Mouse (Mus musculus) embryonic facial prominence, embryonic 13.5 days (tissue): ENCODE data around the gene Actr3. TPM values are rescaled to one million over a fixed set of nuclear protein-coding genes. Genes with fewer than 3 reads are reported as not detected.

Experiments
- ATAC-seq: fragments of 200-750 bp; cut with Nextera tagmentation; 2 replicates; pipeline ENCODE4 v1.8.0; 2017; ENCODE audit warnings: low read depth; ENCODE audit not compliant: insufficient number of reproducible peaks, insufficient read depth, low FRiP score, low TSS enrichment
- H3K27ac ChIP-seq: fragments of 300-500 bp; sonication (generic); 2 replicates; pipeline ENCODE4 v1.5.1; 2015; ENCODE audit warnings: moderate library complexity, mild to moderate bottlenecking, inconsistent platforms
- H3K27me3 ChIP-seq: fragments of 300-500 bp; sonication (generic); 2 replicates; pipeline ENCODE4 v1.6.1; 2015; ENCODE audit warnings: mild to moderate bottlenecking, inconsistent platforms
- H3K36me3 ChIP-seq: fragments of 300-500 bp; sonication (generic); 2 replicates; pipeline ENCODE4 v1.6.1; 2015; ENCODE audit warnings: mild to moderate bottlenecking, inconsistent platforms
- H3K4me1 ChIP-seq: fragments of 300-500 bp; sonication (generic); 2 replicates; pipeline ENCODE4 v1.6.1; 2015; ENCODE audit warnings: inconsistent platforms
- H3K4me2 ChIP-seq: fragments of 300-500 bp; sonication (generic); 2 replicates; pipeline ENCODE4 v1.6.1; 2015; ENCODE audit warnings: moderate library complexity, mild to moderate bottlenecking, inconsistent platforms
- H3K4me3 ChIP-seq: fragments of 300-500 bp; sonication (generic); 2 replicates; pipeline ENCODE4 v1.5.1; 2015; ENCODE audit warnings: mild to moderate bottlenecking, inconsistent platforms
- H3K9ac ChIP-seq: fragments of 300-500 bp; sonication (generic); 2 replicates; pipeline ENCODE4 v1.6.1; 2015; ENCODE audit warnings: mild to moderate bottlenecking, inconsistent platforms
- H3K9me3 ChIP-seq: fragments of 300-500 bp; sonication (generic); 2 replicates; pipeline ENCODE4 v1.6.1; 2016; ENCODE audit warnings: inconsistent platforms
- WGBS: fragments of 180-500 bp; shearing (Covaris S2); methylation state at CpG from one replicate; pipeline ENCODE4 v1.1.7; 2015; ENCODE audit warnings: mixed read lengths; 5-methylcytosine and 5-hydroxymethylcytosine counted together
- polyA plus RNA-seq: library from polyadenylated mRNA; unstranded; fragments of >200 nt; fragmentation: Nextera tagmentation; extraction: Ambion mirVana; gene quantifications from 2 replicates; pipeline ENCODE4 v1.2.1, GENCODE M21; 2015

The Actr3 gene
- polyA plus RNA-seq: 225 and 247 TPM in 2 replicates

DNA sequence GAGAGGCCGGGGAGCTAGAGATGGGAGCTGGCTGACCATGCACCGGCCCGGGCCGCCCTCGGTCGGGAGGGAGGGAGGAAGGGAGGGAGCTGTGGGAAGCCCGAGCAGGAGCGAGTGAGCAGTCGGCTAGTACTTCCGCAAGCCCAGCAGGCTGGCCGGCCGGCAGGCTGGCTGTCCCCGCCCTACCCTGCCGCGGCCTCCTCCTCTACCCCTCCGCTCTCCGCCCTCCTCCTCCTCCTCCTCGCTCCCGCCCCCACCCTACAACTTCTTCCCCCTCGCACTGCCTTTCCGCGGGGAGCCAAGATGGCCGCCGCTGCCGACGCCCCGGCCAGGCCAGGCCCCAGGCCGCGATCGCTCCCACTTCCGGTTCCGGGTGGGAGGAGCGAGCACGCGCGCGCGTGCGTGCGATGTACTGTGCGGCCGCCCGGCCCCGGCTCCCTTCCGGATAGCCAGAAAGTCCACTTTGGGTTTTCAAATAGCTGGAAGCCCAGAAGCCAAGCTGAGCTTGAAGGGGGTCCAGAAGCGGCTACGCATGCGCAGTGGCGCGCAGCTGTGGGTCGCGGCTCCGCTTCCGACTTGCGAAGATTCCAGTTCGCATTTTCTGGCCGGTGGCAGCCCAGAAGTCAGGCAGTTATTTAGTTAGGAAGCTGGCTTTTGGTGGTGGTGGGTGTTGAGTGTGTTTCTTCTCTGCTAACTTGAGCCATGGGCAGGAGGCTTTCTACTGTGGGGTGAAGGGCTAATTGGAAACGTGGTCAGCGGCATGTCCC is at the start of gene Actr3:
Gene Actr3 (minus strand): TSS at position 359 of the 767 bp plus-strand sequence.
- Histone ChIP-seq H3K9ac (peak within 1 kb of the TSS; percentile 92), H3K4me1 (peaks cover 8% of the 10 kb centered on the region), H3K27ac (peak within 1 kb of the TSS; percentile 97), H3K9me3 (no peaks in the 10 kb centered on the region), H3K4me2 (peak within 1 kb of the TSS; percentile 63), H3K36me3 (no peaks in the 10 kb centered on the region), H3K4me3 (peak within 1 kb of the TSS; percentile 89), H3K27me3 (no peaks in the 10 kb centered on the region)
- peak; percentile 92 for ATAC-seq
- under 1% methylated on average over 45 of the region's 59 CpGs for WGBS

DNA sequence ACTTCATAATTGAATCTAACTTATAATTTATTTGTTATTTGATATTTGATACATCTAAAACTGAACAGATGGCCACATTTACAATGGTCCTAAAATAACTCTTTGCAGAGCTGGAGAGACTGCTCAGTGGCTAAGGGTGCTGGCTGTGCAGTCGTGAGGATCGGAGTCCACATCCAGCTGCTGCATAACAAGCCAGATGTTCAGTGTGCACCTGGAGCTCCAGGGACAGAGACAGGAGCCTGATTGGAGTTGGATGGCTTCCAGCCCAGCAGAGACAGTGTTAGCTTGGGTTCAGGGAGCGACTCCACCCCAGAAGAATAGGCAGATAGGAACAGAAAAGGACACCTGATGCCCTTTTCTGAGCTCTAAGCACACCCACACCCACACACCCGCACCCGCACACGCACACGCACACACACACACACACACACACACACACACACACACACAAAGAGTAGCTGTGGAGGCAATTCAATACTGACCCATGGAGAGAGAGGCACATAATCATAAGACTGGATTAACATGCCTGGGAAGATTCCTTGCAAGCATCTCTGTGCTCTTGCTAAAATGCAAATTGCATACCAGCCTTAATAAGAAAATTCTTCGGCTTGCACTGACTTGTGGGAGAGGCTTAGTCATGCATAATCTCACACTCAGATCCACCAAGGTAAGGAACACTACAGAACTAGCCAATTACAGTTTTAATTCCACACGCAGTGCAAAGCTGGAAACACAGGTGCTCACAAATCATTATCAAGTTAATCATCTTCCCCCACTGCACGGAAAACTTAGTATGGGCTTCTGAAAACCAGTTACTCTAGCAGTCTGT is 47.1 kb upstream of the Actr3 start:
- H3K4me2 ChIP-seq: 0 out of 2 replicates have a peak overlapping the region, but pooled peaks have one; percentile 14
- H3K27ac ChIP-seq: peak overlapping the region; percentile 24; the same call in 1 of the 2 replicates
- H3K4me3 ChIP-seq: no peak overlapping the region
- H3K27me3 ChIP-seq: no peaks in the 10 kb centered on the region
- H3K9me3 ChIP-seq: no peaks in the 10 kb centered on the region
- ATAC-seq: peak; percentile 81; the same call in 1 of the 2 replicates
- no peak overlapping the region for H3K9ac ChIP-seq
- no peaks in the 10 kb centered on the region for H3K36me3 ChIP-seq
- peaks cover 12% of the 10 kb centered on the region for H3K4me1 ChIP-seq
- WGBS: 56% methylated on average over 10 of the region's 10 CpGs

DNA sequence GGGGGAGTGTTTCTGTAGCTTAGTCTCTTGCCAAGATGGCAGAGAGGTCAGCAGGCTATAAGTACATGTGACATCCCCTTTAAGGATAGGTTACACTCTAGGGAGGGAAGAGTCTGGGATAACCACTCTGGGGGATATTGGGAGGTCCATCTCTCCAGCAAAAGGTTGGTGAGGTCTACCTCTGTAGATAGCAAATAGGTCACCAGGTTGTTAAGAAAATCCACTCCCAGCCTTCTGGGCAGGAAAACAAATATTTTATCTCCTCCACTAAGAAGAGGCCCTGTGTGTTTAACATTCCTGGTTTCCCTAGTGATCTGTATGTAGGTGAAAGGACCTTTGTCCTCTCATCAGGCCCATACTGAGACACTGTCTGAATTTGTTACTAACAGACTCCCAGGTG is 46.3 kb upstream of the Actr3 start:
- Histone ChIP-seq H3K36me3 (no peaks in the 10 kb centered on the region), H3K27me3 (no peaks in the 10 kb centered on the region), H3K4me3 (no peak overlapping the region), H3K9ac (no peak overlapping the region), H3K4me1 (peaks cover 12% of the 10 kb centered on the region), H3K9me3 (no peaks in the 10 kb centered on the region), H3K27ac (no peak overlapping the region), H3K4me2 (no peak overlapping the region)
- no peak for ATAC-seq

DNA sequence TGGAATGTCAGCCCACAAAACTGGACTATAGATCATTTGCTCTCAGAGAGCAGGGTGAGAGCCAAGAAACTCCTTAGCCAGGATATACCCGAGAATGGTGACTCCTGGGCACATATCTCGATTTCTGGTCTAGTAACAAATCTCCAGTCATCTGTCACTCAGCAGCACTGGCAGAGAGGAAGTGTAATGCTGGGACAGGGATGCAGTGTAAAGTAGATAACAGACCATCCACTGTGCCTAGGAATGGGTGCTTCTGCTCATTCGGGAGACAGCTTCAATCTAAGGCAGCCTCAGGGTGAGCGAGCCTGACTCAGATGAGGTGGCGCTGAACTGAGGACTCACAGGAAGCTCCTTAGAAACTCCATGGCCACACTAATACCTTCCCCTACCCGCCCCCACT is 43.1 kb upstream of the Actr3 start:
- Histone ChIP-seq H3K4me3 (no peak overlapping the region), H3K9me3 (no peaks in the 10 kb centered on the region), H3K4me2 (no peak overlapping the region), H3K4me1 (peaks cover 12% of the 10 kb centered on the region), H3K36me3 (no peaks in the 10 kb centered on the region), H3K27me3 (no peaks in the 10 kb centered on the region), H3K27ac (no peak overlapping the region), H3K9ac (no peak overlapping the region)
- WGBS: 84% methylated on average over 6 of the region's 6 CpGs
- ATAC-seq: no peak

DNA sequence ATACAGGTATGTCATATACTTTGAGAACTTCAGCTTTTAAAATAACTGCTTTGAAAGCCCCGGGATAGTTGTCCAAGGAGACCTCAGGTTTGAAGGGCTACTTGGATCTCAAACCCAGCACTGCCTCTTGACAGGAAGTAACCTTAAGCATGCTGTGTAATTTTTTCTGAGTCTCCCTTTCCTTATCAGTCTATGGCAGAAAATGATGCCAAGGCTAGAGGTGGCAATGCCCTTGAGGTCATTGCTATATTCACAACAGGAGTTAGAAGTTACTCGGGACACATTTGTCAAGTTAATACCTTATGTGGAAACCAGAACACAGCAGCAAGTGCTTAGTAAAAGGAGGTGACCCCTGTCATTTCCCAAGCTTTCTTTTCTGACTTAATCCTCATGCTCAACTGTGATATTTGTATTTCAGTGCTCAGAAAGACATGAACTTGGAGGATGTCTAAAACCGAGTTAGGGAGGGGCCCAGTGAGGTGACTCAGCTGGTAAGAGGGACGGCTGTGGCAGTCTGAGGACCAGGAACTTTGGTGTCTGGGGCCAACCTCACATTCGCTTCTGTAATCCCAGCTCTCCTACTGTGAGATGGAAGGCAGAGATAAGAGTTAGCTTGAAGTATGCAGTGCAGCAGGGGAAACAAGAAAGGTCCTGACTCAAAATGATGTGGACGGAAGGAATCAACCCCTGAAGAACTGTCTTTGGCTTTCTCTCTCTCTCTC is 40.6 kb upstream of the Actr3 start:
- no peaks in the 10 kb centered on the region for H3K36me3 ChIP-seq
- no peak overlapping the region for H3K27ac ChIP-seq
- 56% methylated on average over 6 of the region's 6 CpGs for WGBS
- H3K27me3 ChIP-seq: no peaks in the 10 kb centered on the region
- H3K9me3 ChIP-seq: no peaks in the 10 kb centered on the region
- no peaks in the 10 kb centered on the region for H3K4me1 ChIP-seq
- no peak overlapping the region for H3K4me3 ChIP-seq
- no peak overlapping the region for H3K9ac ChIP-seq
- no peak overlapping the region for H3K4me2 ChIP-seq
- no peak for ATAC-seq

DNA sequence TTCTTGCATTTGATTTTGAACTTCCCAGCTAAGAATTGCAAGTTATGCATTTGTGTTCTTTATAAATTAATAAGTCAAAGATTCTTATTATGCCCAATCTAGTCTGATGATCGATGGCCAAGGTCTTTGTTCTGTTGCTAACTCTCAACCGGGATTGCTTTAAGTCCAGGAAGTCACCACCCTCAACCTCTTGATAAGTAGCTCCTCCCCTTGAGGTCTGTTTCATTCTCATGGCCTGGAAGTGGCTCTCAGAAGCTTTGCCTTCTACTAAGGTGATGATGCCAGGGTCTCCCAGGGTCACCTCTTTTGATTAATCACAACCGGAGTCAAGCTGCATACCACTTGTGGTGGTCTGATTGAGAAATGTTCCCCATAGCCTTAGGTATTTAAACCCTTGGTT is 38.3 kb upstream of the Actr3 start:
- Histone ChIP-seq H3K27me3 (no peaks in the 10 kb centered on the region), H3K4me1 (no peaks in the 10 kb centered on the region), H3K36me3 (no peaks in the 10 kb centered on the region), H3K9ac (no peak overlapping the region), H3K4me2 (no peak overlapping the region), H3K4me3 (no peak overlapping the region), H3K9me3 (no peaks in the 10 kb centered on the region), H3K27ac (no peak overlapping the region)
- 87% methylated on average over 3 of the region's 3 CpGs for WGBS
- no peak for ATAC-seq

DNA sequence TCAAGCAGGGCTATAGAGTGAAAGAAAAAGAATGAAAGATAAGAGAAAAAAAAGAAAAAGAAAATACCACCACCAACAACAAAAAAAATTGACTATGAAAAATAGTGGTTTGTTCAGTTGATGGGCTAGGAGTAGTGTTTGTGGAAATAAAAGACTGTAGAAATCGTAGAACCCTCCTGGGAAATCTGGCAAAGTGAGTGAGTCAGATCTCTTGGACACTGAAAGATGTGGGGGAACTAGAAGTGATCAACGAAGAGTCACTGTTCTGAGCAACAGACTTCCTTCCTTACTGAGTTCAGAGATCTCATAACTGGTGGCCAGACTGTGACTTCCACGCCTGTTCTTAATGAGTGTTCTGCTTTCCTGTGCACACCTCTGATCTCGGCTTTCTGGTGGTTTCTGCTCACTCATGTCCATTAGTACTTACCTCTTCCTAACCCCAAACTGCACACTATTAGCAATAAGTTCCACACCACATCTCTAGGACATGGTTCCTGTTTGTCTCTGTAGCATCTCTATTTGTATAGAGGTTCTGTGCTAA is 37.7 kb upstream of the Actr3 start:
- no peaks in the 10 kb centered on the region for H3K9me3 ChIP-seq
- no peaks in the 10 kb centered on the region for H3K27me3 ChIP-seq
- H3K36me3 ChIP-seq: no peaks in the 10 kb centered on the region
- WGBS: 73% methylated on average over 4 of the region's 4 CpGs
- H3K9ac ChIP-seq: no peak overlapping the region
- ATAC-seq: no peak
- no peaks in the 10 kb centered on the region for H3K4me1 ChIP-seq
- no peak overlapping the region for H3K4me2 ChIP-seq
- no peak overlapping the region for H3K27ac ChIP-seq
- no peak overlapping the region for H3K4me3 ChIP-seq

DNA sequence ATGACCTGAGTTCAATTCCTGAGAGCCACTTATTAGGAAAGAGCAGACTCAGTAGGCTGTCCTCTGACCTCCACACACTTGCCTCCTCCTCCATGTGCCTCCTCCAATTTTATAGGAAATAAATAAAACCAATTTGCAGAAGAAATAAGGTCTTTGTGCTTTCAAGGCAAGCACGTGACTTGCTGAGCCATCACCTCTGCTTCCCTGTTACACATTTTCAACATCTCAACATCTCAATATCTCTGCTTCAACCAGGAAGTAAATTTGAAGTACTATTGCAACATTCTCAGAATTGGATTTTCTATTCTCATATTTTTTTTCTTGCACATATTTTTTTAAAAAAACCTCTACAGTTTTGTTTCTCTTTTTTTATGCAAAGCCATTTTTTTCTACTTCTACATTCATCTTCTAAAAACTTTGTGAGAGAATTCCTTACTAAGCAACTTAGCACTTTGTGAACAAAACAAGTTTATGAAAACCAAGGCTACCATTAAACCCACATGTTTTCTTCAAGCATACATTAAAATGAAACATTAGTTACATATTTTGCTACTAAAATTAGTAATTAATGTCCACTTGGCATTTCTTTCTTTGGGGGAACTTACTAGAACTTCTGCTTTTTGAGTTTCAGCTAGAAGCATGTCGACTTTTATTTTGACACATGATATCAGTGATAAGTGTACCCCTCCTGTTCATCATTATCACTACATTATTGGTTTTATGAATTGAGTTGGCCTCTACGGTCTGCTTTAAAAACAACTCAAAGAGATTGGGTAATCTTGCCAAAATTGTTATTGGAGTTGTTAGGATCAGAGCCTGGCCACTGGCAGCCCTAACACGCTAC is 35.5 kb upstream of the Actr3 start:
- no peaks in the 10 kb centered on the region for H3K36me3 ChIP-seq
- no peaks in the 10 kb centered on the region for H3K9me3 ChIP-seq
- no peaks in the 10 kb centered on the region for H3K27me3 ChIP-seq
- H3K4me1 ChIP-seq: no peaks in the 10 kb centered on the region
- no peak overlapping the region for H3K27ac ChIP-seq
- 74% methylated on average over 4 of the region's 4 CpGs for WGBS
- H3K4me3 ChIP-seq: no peak overlapping the region
- no peak overlapping the region for H3K4me2 ChIP-seq
- no peak for ATAC-seq
- H3K9ac ChIP-seq: no peak overlapping the region

DNA sequence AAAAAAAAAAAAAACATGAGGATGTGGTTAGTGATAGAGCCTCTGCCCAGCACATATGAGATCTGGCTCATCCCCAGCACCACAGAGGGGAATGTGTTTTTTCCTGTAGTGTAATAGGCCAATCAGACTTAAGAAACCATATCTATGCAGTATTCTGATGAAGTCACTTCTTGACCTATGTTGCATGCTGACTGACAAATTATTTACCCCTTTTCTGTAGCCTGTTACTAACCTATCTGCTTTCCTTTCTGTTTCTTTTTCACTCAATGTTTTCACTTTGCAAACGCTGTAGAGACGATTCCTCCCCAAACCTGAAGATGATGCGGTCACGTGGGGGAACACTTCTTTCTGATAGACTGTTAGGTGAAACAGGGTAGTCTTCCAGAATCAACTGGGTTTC is 32.4 kb upstream of the Actr3 start:
- Histone ChIP-seq H3K9me3 (no peaks in the 10 kb centered on the region), H3K4me3 (no peak overlapping the region), H3K4me1 (no peaks in the 10 kb centered on the region), H3K27ac (no peak overlapping the region), H3K4me2 (no peak overlapping the region), H3K27me3 (no peaks in the 10 kb centered on the region), H3K9ac (no peak overlapping the region), H3K36me3 (no peaks in the 10 kb centered on the region)
- WGBS: 90% methylated on average over 4 of the region's 4 CpGs
- ATAC-seq: no peak

DNA sequence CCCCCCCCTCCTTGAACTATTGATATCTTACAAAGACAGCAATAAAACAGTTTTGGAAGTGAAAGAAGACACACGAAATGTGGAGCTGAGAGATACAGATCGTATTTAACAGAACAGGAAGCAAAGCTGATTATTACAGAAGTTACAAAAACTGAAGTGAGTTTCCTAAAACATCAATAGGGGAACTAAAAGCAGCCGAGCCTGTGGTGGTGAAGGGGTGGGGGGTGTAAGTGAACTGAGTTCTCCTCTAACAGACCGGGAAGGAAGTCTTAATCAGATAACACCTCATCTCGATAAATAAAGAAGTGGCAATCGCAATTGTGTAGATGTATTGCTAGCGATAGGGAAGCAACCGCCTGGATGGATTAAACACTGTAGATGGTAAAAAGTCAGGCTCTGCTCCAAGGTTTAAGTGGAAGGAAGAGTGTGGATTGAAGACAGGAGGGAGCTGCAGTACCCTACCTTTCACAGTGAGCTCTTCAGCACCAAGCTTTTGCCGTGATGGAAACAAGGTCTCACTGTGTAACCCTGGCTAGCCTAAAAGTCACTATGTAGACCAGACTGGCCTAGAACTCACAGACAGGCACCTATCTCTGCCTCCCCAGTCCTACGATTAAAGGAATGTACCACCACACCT is 31.2 kb upstream of the Actr3 start:
- no peaks in the 10 kb centered on the region for H3K9me3 ChIP-seq
- no peaks in the 10 kb centered on the region for H3K4me1 ChIP-seq
- H3K4me3 ChIP-seq: no peak overlapping the region
- H3K27ac ChIP-seq: no peak overlapping the region
- no peaks in the 10 kb centered on the region for H3K27me3 ChIP-seq
- H3K9ac ChIP-seq: no peak overlapping the region
- 78% methylated on average over 10 of the region's 10 CpGs for WGBS
- no peak for ATAC-seq
- H3K36me3 ChIP-seq: no peaks in the 10 kb centered on the region
- no peak overlapping the region for H3K4me2 ChIP-seq
